Mouse (Mus musculus): Measurements from ENCODE around the gene Lrtm1.

DNA sequence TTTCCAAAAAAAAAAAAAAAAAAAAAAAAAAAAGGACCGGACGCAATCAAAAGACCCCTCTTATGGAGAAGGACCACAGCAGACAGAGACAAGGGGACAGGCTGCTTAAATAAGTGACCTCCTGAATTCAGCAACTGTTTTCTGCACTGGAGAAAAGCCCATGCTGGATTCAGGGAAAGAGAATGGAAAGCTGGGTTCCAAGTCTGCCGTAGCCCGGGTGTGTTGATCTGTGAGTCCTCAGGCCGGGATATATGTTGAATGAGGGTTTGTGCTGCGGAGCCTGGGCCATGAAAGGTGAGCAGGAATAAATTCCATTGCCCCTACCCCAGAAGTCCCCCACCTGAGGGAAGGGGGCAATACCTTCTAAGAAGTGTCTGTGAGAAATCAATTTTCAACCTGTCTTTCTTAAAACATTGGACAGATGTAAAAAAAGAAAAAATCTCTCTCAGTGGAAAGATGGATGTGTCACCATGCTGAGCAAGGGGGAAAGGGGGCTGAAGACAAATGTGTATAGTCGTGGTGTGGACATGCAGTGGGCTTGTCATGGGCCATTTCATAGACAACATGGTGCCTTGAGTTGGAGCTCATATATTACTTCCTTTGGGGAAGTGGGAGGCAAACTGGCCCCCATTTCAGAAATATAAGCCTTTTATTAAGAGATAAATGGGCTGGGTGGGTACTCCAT lies 450 bp downstream of the Lrtm1 start:
- no peak for TF ChIP-seq CTCF (IDR thresholded peaks at IDR 0.05; ENCODE audit: low read depth, low read length)
- no peak for TF ChIP-seq POLR2A (IDR thresholded peaks at IDR 0.05; ENCODE audit: insufficient read depth, low read length)

Measured in ES-Bruce4 (cell line).